Mouse (Mus musculus) skeletal muscle tissue, postnatal 0 days (tissue): ENCODE measurements around the gene Golph3. TPM values are rescaled to one million over a fixed set of nuclear protein-coding genes. Genes with fewer than 3 reads are reported as not detected.

ENCODE experiments used
- polyA plus RNA-seq: library from polyadenylated mRNA; unstranded; fragments of >200 nt; fragmentation: Nextera tagmentation; extraction: Ambion mirVana; gene quantifications from 2 replicates; pipeline ENCODE4 v1.2.1, GENCODE M21; 2015

Golph3 gene
- polyA plus RNA-seq: 44.6 and 48.9 TPM in 2 replicates

DNA sequence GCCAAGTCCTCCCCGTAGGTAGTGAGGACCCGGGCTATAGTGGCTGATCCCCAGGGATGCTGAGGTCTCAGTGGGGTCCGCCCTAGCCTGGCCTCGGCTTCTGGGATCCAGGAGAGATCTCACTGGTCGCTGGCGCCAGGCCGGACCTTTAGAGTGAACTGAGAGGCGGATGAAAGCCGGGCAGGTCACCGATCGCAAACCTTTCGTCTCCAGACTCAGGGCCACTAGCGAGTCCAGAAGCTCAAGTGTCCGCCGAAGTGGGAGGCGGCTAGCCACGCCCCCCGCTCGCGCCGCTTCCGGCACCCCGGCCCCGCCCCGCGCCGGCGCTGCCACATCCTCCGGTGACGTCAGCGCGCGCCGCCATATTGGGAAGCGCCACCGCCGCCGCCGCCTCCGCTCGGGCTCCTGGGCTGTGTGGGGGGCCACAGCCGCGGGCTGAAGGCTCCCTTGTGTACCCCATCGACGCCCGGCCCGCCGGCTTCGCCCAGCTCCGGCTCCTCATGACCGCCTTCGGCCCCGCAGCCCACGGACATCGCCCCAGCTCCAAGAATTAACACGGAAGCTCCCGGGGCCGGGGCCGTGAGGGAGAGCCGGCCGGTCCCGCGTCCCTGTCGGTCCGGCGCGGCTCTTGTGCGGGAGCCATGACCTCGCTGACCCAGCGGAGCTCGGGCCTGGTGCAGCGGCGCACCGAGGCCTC lies at the start of gene Golph3:
Gene Golph3, plus strand, starts transcription at position 360 of the 697 bp plus-strand sequence.

DNA sequence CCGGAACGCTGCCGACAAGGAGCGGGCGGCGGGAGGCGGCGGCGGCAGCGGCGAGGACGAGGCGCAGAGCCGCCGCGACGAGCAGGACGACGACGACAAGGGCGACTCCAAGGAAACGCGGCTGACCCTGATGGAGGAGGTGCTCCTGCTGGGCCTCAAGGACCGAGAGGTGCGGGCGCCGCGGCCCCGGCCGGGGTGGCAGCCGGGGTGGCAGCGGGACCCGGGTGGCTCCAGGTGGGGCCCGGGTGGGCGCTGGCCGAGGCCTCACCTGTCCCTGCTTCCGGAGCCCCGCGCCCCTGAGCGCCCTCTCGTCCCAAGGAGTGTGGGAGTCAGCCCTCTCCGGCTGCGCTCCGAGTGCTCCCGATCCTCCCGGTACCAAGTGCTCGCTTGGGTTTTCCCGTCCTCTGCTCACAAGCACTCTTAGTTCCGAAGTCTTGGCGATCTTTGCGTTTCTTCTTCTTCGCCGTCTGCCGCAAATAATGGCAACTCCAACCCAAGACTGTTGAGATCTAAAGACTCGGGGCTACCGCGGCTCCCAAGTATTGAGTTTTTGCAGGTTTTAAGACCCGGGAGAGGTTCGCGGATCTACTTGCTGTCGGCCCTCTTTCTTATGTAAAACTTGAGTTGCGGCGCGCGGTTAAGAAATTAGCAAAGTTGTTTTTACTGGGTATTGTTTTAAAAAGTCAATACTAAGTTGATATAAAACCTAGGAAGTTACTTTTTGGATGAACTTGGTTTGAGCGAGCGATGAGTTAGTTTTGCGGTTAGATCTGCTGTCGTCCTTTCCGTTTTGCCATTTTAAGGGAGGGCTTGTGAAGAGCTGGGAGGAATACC lies 755 bp downstream of the Golph3 start, which contains the start of gene 1810049J17Rik:
Gene 1810049J17Rik, minus strand, starts transcription at position 112 of the 834 bp plus-strand sequence.

Other genes with a start within 250 kb of the Golph3 start
- gene Zfr, start 203.6 kb upstream of the Golph3 start, polyA plus RNA-seq: 70.2 and 79.4 TPM in 2 replicates
- gene Mtmr12, start 116.4 kb upstream of the Golph3 start, polyA plus RNA-seq: 4.4 and 5.2 TPM in 2 replicates
- 0.65 and 0.66 TPM in 2 replicates for gene 1810049J17Rik, start 449 bp downstream of the Golph3 start, polyA plus RNA-seq